Mouse (Mus musculus) brain, embryonic 14.5 days (tissue): ENCODE results near the gene Hic1.

Experiments used
- CTCF ChIP-seq: fragments of 200-500 bp; IDR thresholded peaks from 2 replicates; pipeline ENCODE4 v1.5.1; 2012; ENCODE audit warnings: inconsistent platforms, mild to moderate bottlenecking, moderate library complexity, borderline replicate concordance; ENCODE audit not compliant: insufficient read depth, insufficient read length; ENCODE audit errors: extremely low read depth
- POLR2A ChIP-seq: fragments of 200-500 bp; IDR thresholded peaks from 2 replicates; pipeline ENCODE4 v1.6.1; 2012; ENCODE audit warnings: mild to moderate bottlenecking, inconsistent platforms, borderline replicate concordance; ENCODE audit not compliant: poor library complexity, insufficient read depth, insufficient read length, severe bottlenecking; ENCODE audit errors: extremely low read depth

GRCm38 (mm10) chr11:75165441-75166192, 3.7 kb downstream of the Hic1 start:
- TF ChIP-seq CTCF (peak; percentile 66), POLR2A (no peak)
